Mouse (Mus musculus) C2C12 (cell line): ENCODE results near the gene Acot1. TPM values are rescaled to one million over a fixed set of nuclear protein-coding genes. Genes with fewer than 3 reads are reported as not detected.
"Not testable (repeated sequence)": the region's sequence is repeated elsewhere in the genome, so short reads cannot be mapped to it uniquely, and the experiment has no call there.

Experiments
- H3K27me3 ChIP-seq: one replicate; pipeline ENCODE4 v1.6.1; 2011; ENCODE audit not compliant: control insufficient read depth, insufficient read depth, insufficient read length
- H3K36me3 ChIP-seq: one replicate; pipeline ENCODE4 v1.6.1; 2011; ENCODE audit not compliant: control insufficient read depth, insufficient read depth
- H3K4me3 ChIP-seq: one replicate; pipeline ENCODE4 v1.5.1; 2011; ENCODE audit warnings: mild to moderate bottlenecking, control low read depth; ENCODE audit not compliant: poor library complexity, insufficient read depth, severe bottlenecking
- H3K79me2 ChIP-seq: one replicate; pipeline ENCODE4 v1.6.1; 2011; ENCODE audit not compliant: control insufficient read depth, insufficient read depth
- H3K79me3 ChIP-seq: one replicate; pipeline ENCODE4 v1.6.1; 2011; ENCODE audit warnings: low read depth, control low read depth
- H3ac ChIP-seq: one replicate; pipeline ENCODE3; 2011; ENCODE audit warnings: low read depth; ENCODE audit not compliant: control insufficient read depth, insufficient read length
- CEBPB ChIP-seq: IDR thresholded peaks from one replicate; pipeline ENCODE4 v1.6.1; 2011; ENCODE audit warnings: low read depth, mild to moderate bottlenecking, control low read depth, moderate library complexity
- CTCF ChIP-seq: IDR thresholded peaks from one replicate; pipeline ENCODE4 v1.5.1; 2011; ENCODE audit not compliant: control insufficient read depth, insufficient read depth, insufficient read length
- FOSL1 ChIP-seq: IDR thresholded peaks from one replicate; pipeline ENCODE4 v1.8.0; 2011; ENCODE audit warnings: mild to moderate bottlenecking, low read length; ENCODE audit not compliant: poor library complexity, insufficient read depth, severe bottlenecking
- MAX ChIP-seq: IDR thresholded peaks from one replicate; pipeline ENCODE4 v1.6.1; 2011; ENCODE audit warnings: mild to moderate bottlenecking, control low read depth
- MYOD1 ChIP-seq: IDR thresholded peaks from one replicate; pipeline ENCODE4 v1.6.1; 2011; ENCODE audit warnings: low read depth; ENCODE audit not compliant: control insufficient read depth, insufficient read length
- MYOG ChIP-seq: IDR thresholded peaks from one replicate; pipeline ENCODE4 v1.6.1; 2011; ENCODE audit not compliant: control insufficient read depth, insufficient read length; ENCODE audit errors: extremely low read depth
- USF1 ChIP-seq: IDR thresholded peaks from one replicate; pipeline ENCODE4 v1.6.1; 2011; ENCODE audit warnings: low read depth, mild to moderate bottlenecking, control low read depth, moderate library complexity
- polyA plus RNA-seq: library from polyadenylated mRNA; unstranded; fragments of >200 nt; fragmentation: generic; extraction: Trizol; gene quantifications from one replicate; pipeline ENCODE4 v1.2.1, GENCODE M21; 2012; ENCODE audit warnings: missing spikeins

Acot1 gene
- polyA plus RNA-seq, 1 experiment, result 0.41 TPM

GRCm38 (mm10) chr12:84010201-84010600, 911 bp downstream of the Acot1 start:
- Histone ChIP-seq H3ac (no peak overlapping the region), H3K79me3 (no peaks in the 10 kb centered on the region), H3K27me3 (peaks cover 15% of the 10 kb centered on the region), H3K36me3 (no peaks in the 10 kb centered on the region), H3K4me3 (no peak overlapping the region), H3K79me2 (no peaks in the 10 kb centered on the region)
- TF ChIP-seq FOSL1, result no peak
- no peak for TF ChIP-seq MYOD1
- TF ChIP-seq MYOG, result no peak
- TF ChIP-seq MAX, result no peak
- TF ChIP-seq CEBPB, result no peak
- TF ChIP-seq USF1, result no peak
- no peak for TF ChIP-seq CTCF

GRCm38 (mm10) chr12:84011251-84012040, 2.2 kb downstream of the Acot1 start:
- peaks cover 15% of the 10 kb centered on the region for H3K27me3 ChIP-seq
- H3K79me2 ChIP-seq, result no peaks in the 10 kb centered on the region
- H3K4me3 ChIP-seq, result no peak overlapping the region
- no peaks in the 10 kb centered on the region for H3K79me3 ChIP-seq
- no peak overlapping the region for H3ac ChIP-seq
- no peaks in the 10 kb centered on the region for H3K36me3 ChIP-seq
- TF ChIP-seq MAX (no peak), MYOG (no peak), FOSL1 (no peak), MYOD1 (no peak), USF1 (no peak), CEBPB (no peak), CTCF (no peak)

GRCm38 (mm10) chr12:84013130-84013529, 3.8 kb downstream of the Acot1 start:
- Histone ChIP-seq H3K4me3 (no peak overlapping the region), H3K79me2 (no peaks in the 10 kb centered on the region)

GRCm38 (mm10) chr12:84013701-84014100, 4.4 kb downstream of the Acot1 start:
- Histone ChIP-seq H3K4me3 (no peak overlapping the region), H3K79me2 (no peaks in the 10 kb centered on the region), H3K36me3 (no peaks in the 10 kb centered on the region), H3K79me3 (no peaks in the 10 kb centered on the region), H3K27me3 (peaks cover 15% of the 10 kb centered on the region), H3ac (no peak overlapping the region)
- no peak for TF ChIP-seq MYOD1
- no peak for TF ChIP-seq USF1

More at GRCm38 (mm10) chr12:84013130-84013529, 3.8 kb downstream of the Acot1 start:
- Histone ChIP-seq H3K36me3 (no peaks in the 10 kb centered on the region), H3K27me3 (peaks cover 15% of the 10 kb centered on the region), H3ac (no peak overlapping the region), H3K79me3 (no peaks in the 10 kb centered on the region)
- TF ChIP-seq MAX (no peak), USF1 (no peak), CTCF (no peak), MYOD1 (no peak), FOSL1 (no peak), MYOG (no peak), CEBPB (no peak)

- H3K79me2 ChIP-seq, H3K27me3 ChIP-seq, H3ac ChIP-seq, H3K4me3 ChIP-seq, H3K36me3 ChIP-seq, H3K79me3 ChIP-seq: not testable (repeated sequence)
These were observed 11.2 kb downstream of the Acot1 start for GRCm38 (mm10) chr12:84020528-84020927.

GRCm38 (mm10) chr12:84022266-84022665, 13.0 kb downstream of the Acot1 start:
- H3ac ChIP-seq, H3K79me3 ChIP-seq, H3K79me2 ChIP-seq: not testable (repeated sequence)

More at GRCm38 (mm10) chr12:84022266-84022665, 13.0 kb downstream of the Acot1 start:
- not testable (repeated sequence) for H3K36me3 ChIP-seq, H3K4me3 ChIP-seq, H3K27me3 ChIP-seq
